15 mouse cellular contexts compared by ENCODE assay signal in genomic region chr6:31159935-31160670, GRCm38 (mm10).
DNase-seq lines count a peak whose midpoint lies in the region; ATAC-seq and TF ChIP-seq lines count a peak whose summit lies in the region.
"Had no signal": no experiment of that assay in that cellular context is flagged by ENCODE, and none has a peak within 500 bp of the region (broad histone marks: within the 10 kb centered on the region; RNA-seq: fewer than 3 reads in every experiment).

No protein-coding gene starts in this region.

- H3K36me3 ChIP-seq in kidney, embryonic 16.5 days (ENCODE audit: insufficient read depth, low read length): no peaks in the 10 kb centered on the region
- H3K36me3 ChIP-seq in stomach, embryonic 16.5 days (ENCODE audit: control insufficient read depth, insufficient read depth, low read length): no peaks in the 10 kb centered on the region
- no peaks in the 10 kb centered on the region for H3K36me3 ChIP-seq in stomach, postnatal 0 days (ENCODE audit: control insufficient read depth, insufficient read depth, low read length)
- H3K36me3 ChIP-seq in forebrain, embryonic 15.5 days: no peaks in the 10 kb centered on the region
- H3K36me3 ChIP-seq in heart, embryonic 11.5 days (ENCODE audit: control insufficient read depth, insufficient read depth, low read length): no peaks in the 10 kb centered on the region
- H3K36me3 ChIP-seq: heart, embryonic 12.5 days; hindbrain, embryonic 15.5 days; limb, embryonic 10.5 days; liver, embryonic 12.5 days; lung, embryonic 15.5 days; neural tube, embryonic 12.5 days had no signal

- DNase-seq in kidney, adult 18-20 months: no peak
- DNase-seq in stomach, postnatal 0 days (ENCODE audit: low spot score): no peak
- no peak for DNase-seq in cerebellum, adult 8-10 months
- DNase-seq: B cell, adult 2 months; gastrocnemius, postnatal 10 days had no signal

- H3K9me3 ChIP-seq in kidney, embryonic 16.5 days (ENCODE audit: low read length): no peaks in the 10 kb centered on the region
- H3K9me3 ChIP-seq in stomach, embryonic 16.5 days (replicated peaks; ENCODE audit: control insufficient read depth, low read length): no peaks in the 10 kb centered on the region
- no peaks in the 10 kb centered on the region for H3K9me3 ChIP-seq in stomach, postnatal 0 days (ENCODE audit: control insufficient read depth, low read length)
- H3K9me3 ChIP-seq in forebrain, embryonic 15.5 days: no peaks in the 10 kb centered on the region
- H3K9me3 ChIP-seq in heart, embryonic 11.5 days (replicated peaks; ENCODE audit: control insufficient read depth, low read length): no peaks in the 10 kb centered on the region
- H3K9me3 ChIP-seq: heart, embryonic 12.5 days; hindbrain, embryonic 15.5 days; limb, embryonic 10.5 days; liver, embryonic 12.5 days; lung, embryonic 15.5 days; neural tube, embryonic 12.5 days had no signal

- no peak overlapping the region for H3K27ac ChIP-seq in kidney, embryonic 16.5 days (ENCODE audit: low read length)
- no peak overlapping the region for H3K27ac ChIP-seq in stomach, embryonic 16.5 days (ENCODE audit: low read length)
- H3K27ac ChIP-seq in stomach, postnatal 0 days (replicated peaks): no peak overlapping the region; the same call in 1 of the 2 replicates
- 0 out of 2 replicates have a peak overlapping the region, but pooled peaks have one; percentile 62 for H3K27ac ChIP-seq in forebrain, embryonic 15.5 days (replicated peaks)
- H3K27ac ChIP-seq in heart, embryonic 11.5 days (ENCODE audit: low read depth, low read length): no peak overlapping the region
- H3K27ac ChIP-seq: hindbrain, embryonic 15.5 days; liver, embryonic 12.5 days; neural tube, embryonic 12.5 days had no signal

- TF ChIP-seq CTCF in stomach, postnatal 0 days (IDR thresholded peaks at IDR 0.05; ENCODE audit: low read depth): no peak

- WGBS in kidney, embryonic 16.5 days: 57% methylated on average over 16 of the region's 16 CpGs
- WGBS in stomach, embryonic 16.5 days: 69% methylated on average over 16 of the region's 16 CpGs
- WGBS in stomach, postnatal 0 days: 68% methylated on average over 16 of the region's 16 CpGs
- 47% methylated on average over 16 of the region's 16 CpGs for WGBS in forebrain, embryonic 15.5 days
- WGBS in heart, embryonic 11.5 days (ENCODE audit: insufficient replicate concordance): 69% methylated on average over 16 of the region's 16 CpGs

- peaks cover 9% of the 10 kb centered on the region; the same call in 1 of the 2 replicates for H3K4me1 ChIP-seq in kidney, embryonic 16.5 days (ENCODE audit: insufficient read depth, low read length)
- H3K4me1 ChIP-seq in stomach, embryonic 16.5 days (ENCODE audit: control insufficient read depth, insufficient read depth, low read length): peaks cover 9% of the 10 kb centered on the region; the same call in 1 of the 2 replicates
- no peaks in the 10 kb centered on the region for H3K4me1 ChIP-seq in stomach, postnatal 0 days (replicated peaks; ENCODE audit: control insufficient read depth, insufficient read depth)
- H3K4me1 ChIP-seq in forebrain, embryonic 15.5 days: peaks cover 56% of the 10 kb centered on the region
- no peaks in the 10 kb centered on the region for H3K4me1 ChIP-seq in heart, embryonic 11.5 days (ENCODE audit: control insufficient read depth, insufficient read depth, low read length)
- H3K4me1 ChIP-seq: liver, embryonic 12.5 days had no signal

- no peak overlapping the region for H3K4me3 ChIP-seq in kidney, embryonic 16.5 days (ENCODE audit: low read length)
- no peak overlapping the region for H3K4me3 ChIP-seq in stomach, embryonic 16.5 days (replicated peaks; ENCODE audit: low read length)
- H3K4me3 ChIP-seq in stomach, postnatal 0 days (ENCODE audit: low read depth, low read length): no peak overlapping the region
- no peak overlapping the region for H3K4me3 ChIP-seq in forebrain, embryonic 15.5 days
- no peak overlapping the region for H3K4me3 ChIP-seq in heart, embryonic 11.5 days (ENCODE audit: low read depth, low read length)
- H3K4me3 ChIP-seq: heart, embryonic 12.5 days; hindbrain, embryonic 15.5 days; limb, embryonic 10.5 days; liver, embryonic 12.5 days; lung, embryonic 15.5 days; neural tube, embryonic 12.5 days had no signal

- peak overlapping the region; percentile 19; the same call in 1 of the 2 replicates for H3K9ac ChIP-seq in kidney, embryonic 16.5 days (replicated peaks; ENCODE audit: low read length)
- no peak overlapping the region for H3K9ac ChIP-seq in stomach, embryonic 16.5 days (ENCODE audit: low read length)
- H3K9ac ChIP-seq in stomach, postnatal 0 days (ENCODE audit: low read length): no peak overlapping the region
- no peak overlapping the region for H3K9ac ChIP-seq in forebrain, embryonic 15.5 days (replicated peaks)
- no peak overlapping the region for H3K9ac ChIP-seq in heart, embryonic 11.5 days (ENCODE audit: low read depth, low read length)
- H3K9ac ChIP-seq: heart, embryonic 12.5 days; hindbrain, embryonic 15.5 days; liver, embryonic 12.5 days; lung, embryonic 15.5 days; neural tube, embryonic 12.5 days had no signal

- H3K4me2 ChIP-seq in kidney, embryonic 16.5 days (replicated peaks; ENCODE audit: low read depth, low read length): peak overlapping the region; percentile 50
- 0 out of 2 replicates have a peak overlapping the region, but pooled peaks have one; percentile 33 for H3K4me2 ChIP-seq in stomach, embryonic 16.5 days (ENCODE audit: low read depth, low read length)
- H3K4me2 ChIP-seq in stomach, postnatal 0 days (replicated peaks; ENCODE audit: low read depth): no peak overlapping the region
- no peak overlapping the region for H3K4me2 ChIP-seq in forebrain, embryonic 15.5 days (replicated peaks)
- H3K4me2 ChIP-seq in heart, embryonic 11.5 days: no peak overlapping the region
- H3K4me2 ChIP-seq: heart, embryonic 12.5 days; hindbrain, embryonic 15.5 days; liver, embryonic 12.5 days had no signal

- no peak for TF ChIP-seq EP300 in stomach, postnatal 0 days (optimal IDR thresholded peaks at IDR 0.05)

- ATAC-seq in kidney, embryonic 16.5 days (ENCODE audit: low FRiP score, low TSS enrichment): no peak
- ATAC-seq in stomach, embryonic 16.5 days (ENCODE audit: insufficient read depth, low FRiP score): no peak
- ATAC-seq in stomach, postnatal 0 days (ENCODE audit: low FRiP score, low TSS enrichment): no peak
- ATAC-seq in forebrain, embryonic 15.5 days (replicated peaks): no peak
- no peak for ATAC-seq in heart, embryonic 11.5 days (replicated peaks; ENCODE audit: insufficient number of reproducible peaks, low FRiP score, low TSS enrichment)
- ATAC-seq: liver, embryonic 12.5 days had no signal

- H3K27me3 ChIP-seq in kidney, embryonic 16.5 days (ENCODE audit: insufficient read depth, low read length): no peaks in the 10 kb centered on the region
- H3K27me3 ChIP-seq in stomach, embryonic 16.5 days (ENCODE audit: control insufficient read depth, insufficient read depth, low read length): no peaks in the 10 kb centered on the region
- no peaks in the 10 kb centered on the region for H3K27me3 ChIP-seq in stomach, postnatal 0 days (ENCODE audit: control insufficient read depth, insufficient read depth, low read length)
- H3K27me3 ChIP-seq in forebrain, embryonic 15.5 days: peaks cover 3% of the 10 kb centered on the region; the same call in 1 of the 2 replicates
- no peaks in the 10 kb centered on the region for H3K27me3 ChIP-seq in heart, embryonic 11.5 days (ENCODE audit: control insufficient read depth, insufficient read depth, low read length)
- H3K27me3 ChIP-seq: heart, embryonic 12.5 days; hindbrain, embryonic 15.5 days; lung, embryonic 15.5 days; neural tube, embryonic 12.5 days had no signal

Comparison
In these comparisons a context has a peak if more than half of its experiments do, and no peak if none do; other contexts are left out.
1. H3K4me2 ChIP-seq: peak in kidney, embryonic 16.5 days (single experiment) and stomach, embryonic 16.5 days (single experiment); none in stomach, postnatal 0 days (single experiment), forebrain, embryonic 15.5 days (single experiment) and heart, embryonic 11.5 days (single experiment).